Mouse (Mus musculus) ES-E14 (cell line): Measurements from ENCODE around the gene Gm7978.
"Not testable (repeated sequence)": the region's sequence is repeated elsewhere in the genome, so short reads cannot be mapped to it uniquely, and the experiment has no call there.

Source experiments
- HCFC1 ChIP-seq: IDR thresholded peaks from 2 replicates; pipeline ENCODE4 v1.6.1; 2012; ENCODE audit warnings: low read length, inconsistent platforms, borderline replicate concordance; ENCODE audit not compliant: insufficient read depth
- MAFK ChIP-seq: IDR thresholded peaks from 2 replicates; pipeline ENCODE4 v1.6.1; 2014; ENCODE audit warnings: mild to moderate bottlenecking, low read depth, low read length, inconsistent platforms; ENCODE audit not compliant: insufficient read depth
- ZC3H11A ChIP-seq: IDR thresholded peaks from 2 replicates; pipeline ENCODE4 v1.6.1; 2012; ENCODE audit warnings: low read depth, mild to moderate bottlenecking, inconsistent platforms, low read length, borderline replicate concordance

DNA sequence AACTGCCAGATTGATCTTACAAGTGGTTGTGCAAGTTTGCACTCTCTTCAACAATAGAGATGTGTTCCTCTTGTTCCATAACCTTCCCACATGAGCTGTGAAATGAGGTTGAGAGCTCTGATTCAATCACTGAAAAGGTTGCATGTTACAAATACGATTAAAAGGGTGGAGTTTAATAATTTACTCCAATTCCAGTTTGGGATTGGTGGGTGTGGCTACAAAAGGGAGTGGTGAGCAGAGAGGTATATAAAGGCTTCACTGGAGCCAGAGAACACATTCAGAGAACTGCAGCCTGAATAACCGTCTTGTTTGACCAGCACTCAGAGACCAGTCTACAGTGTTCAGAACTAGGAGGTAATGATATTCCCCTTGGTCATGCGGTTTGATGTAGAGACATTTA, 5.7 kb upstream of the Gm7978 start, which contains the start of gene Gm7982:
- not testable (repeated sequence) for TF ChIP-seq HCFC1, MAFK, ZC3H11A
